Mouse (Mus musculus): ENCODE results near the gene Zfp423.

Gene Zfp423

GRCm38 (mm10) chr8:87952298-87952697 is 7.1 kb downstream of the Zfp423 start:
- DNase-seq (ENCODE audit: low read depth, low spot score), result no peak

GRCm38 (mm10) chr8:87944225-87944934 is 15.0 kb downstream of the Zfp423 start:
- DNase-seq (ENCODE audit: low read depth, low spot score), result no peak

- no peak for DNase-seq (ENCODE audit: low read depth, low spot score)
Measured at GRCm38 (mm10) chr8:87943651-87944091, 15.7 kb downstream of the Zfp423 start.

GRCm38 (mm10) chr8:87940646-87941045 is 18.7 kb downstream of the Zfp423 start:
- no peak for DNase-seq (ENCODE audit: low read depth, low spot score)

GRCm38 (mm10) chr8:87939308-87939936 is 20.0 kb downstream of the Zfp423 start:
- DNase-seq (ENCODE audit: low read depth, low spot score), result no peak

- DNase-seq (ENCODE audit: low read depth, low spot score), result no peak
Measured at GRCm38 (mm10) chr8:87938351-87939232, 20.8 kb downstream of the Zfp423 start.

GRCm38 (mm10) chr8:87937211-87937610 is 22.2 kb downstream of the Zfp423 start:
- DNase-seq (ENCODE audit: low read depth, low spot score), result no peak

GRCm38 (mm10) chr8:87935088-87935680 is 24.2 kb downstream of the Zfp423 start:
- no peak for DNase-seq (ENCODE audit: low read depth, low spot score)

GRCm38 (mm10) chr8:87934175-87934574 is 25.2 kb downstream of the Zfp423 start:
- no peak for DNase-seq (ENCODE audit: low read depth, low spot score)

GRCm38 (mm10) chr8:87933752-87934151 is 25.6 kb downstream of the Zfp423 start:
- DNase-seq (ENCODE audit: low read depth, low spot score), result no peak

GRCm38 (mm10) chr8:87928857-87929256 is 30.5 kb downstream of the Zfp423 start:
- DNase-seq (ENCODE audit: low read depth, low spot score), result no peak

GRCm38 (mm10) chr8:87927034-87927830 is 32.2 kb downstream of the Zfp423 start:
- DNase-seq (ENCODE audit: low read depth, low spot score), result no peak

- DNase-seq (ENCODE audit: low read depth, low spot score), result no peak
Measured at GRCm38 (mm10) chr8:87926098-87926890, 33.1 kb downstream of the Zfp423 start.

- no peak for DNase-seq (ENCODE audit: low read depth, low spot score)
Measured at GRCm38 (mm10) chr8:87922936-87923335, 36.5 kb downstream of the Zfp423 start.

- DNase-seq (ENCODE audit: low read depth, low spot score), result no peak
Measured at GRCm38 (mm10) chr8:87922446-87922845, 36.9 kb downstream of the Zfp423 start.

GRCm38 (mm10) chr8:87918004-87918403 is 41.4 kb downstream of the Zfp423 start:
- no peak for DNase-seq (ENCODE audit: low read depth, low spot score)

- no peak for DNase-seq (ENCODE audit: low read depth, low spot score)
Measured at GRCm38 (mm10) chr8:87915763-87916162, 43.6 kb downstream of the Zfp423 start.

GRCm38 (mm10) chr8:87914247-87914967 is 45.0 kb downstream of the Zfp423 start:
- no peak for DNase-seq (ENCODE audit: low read depth, low spot score)

GRCm38 (mm10) chr8:87908940-87909339 is 50.5 kb downstream of the Zfp423 start:
- no peak for DNase-seq (ENCODE audit: low read depth, low spot score)

- no peak for DNase-seq (ENCODE audit: low read depth, low spot score)
Measured at GRCm38 (mm10) chr8:87905404-87905803, 54.0 kb downstream of the Zfp423 start.

Measured in brain, embryonic 18.5 days (tissue).